Mouse (Mus musculus): Measurements from ENCODE around the gene Capn11.

DNA sequence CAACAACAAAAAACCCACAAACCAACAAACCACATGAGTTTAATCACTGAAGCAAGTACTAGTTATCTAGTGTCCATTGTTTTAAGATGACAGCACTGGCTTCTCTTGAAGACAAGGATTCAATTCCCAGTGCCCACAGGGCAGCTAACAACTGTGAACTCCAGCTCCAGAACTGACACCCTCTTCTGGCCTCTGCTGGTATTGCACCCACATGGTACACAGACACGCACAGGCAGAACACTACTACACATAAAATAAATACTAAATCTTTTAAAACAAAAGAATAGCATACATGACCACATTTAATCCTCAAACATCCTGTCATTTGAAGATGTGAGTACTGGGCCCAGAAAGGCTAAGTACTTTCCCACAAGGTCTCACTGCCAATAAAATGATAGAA lies 22.5 kb upstream of the Capn11 start:
- TF ChIP-seq CTCF (IDR thresholded peaks at IDR 0.05; ENCODE audit: insufficient read depth, low read length) (peak; percentile 30), POLR2A (IDR thresholded peaks at IDR 0.05; ENCODE audit: borderline replicate concordance, extremely low read depth, low read depth, low read length) (no peak)

Measured in lung, adult 2 months (tissue).